Mouse (Mus musculus): ENCODE measurements at regions not wholly inside any gene's neighbourhood (a gene's known extent, or its start where the extent isn't known, plus 50 kb on each side); places are given as distances from the start of the nearest gene placed in this dataset.

GRCm38 (mm10) chr3:149102846-149103245 lies 112.5 kb upstream of the Adgrl2 start:
- Histone ChIP-seq H3K36me3 (ENCODE audit: control insufficient read depth, insufficient read depth, low read length) (no peaks in the 10 kb centered on the region), H3K4me1 (ENCODE audit: control insufficient read depth, insufficient read depth, insufficient read length, low read length) (peaks cover 7% of the 10 kb centered on the region; the same call in 1 of the 2 replicates), H3K27me3 (ENCODE audit: control insufficient read depth, insufficient read depth, low read length) (no peaks in the 10 kb centered on the region), H3K4me3 (ENCODE audit: low read depth, low read length) (no peak overlapping the region), H3K27ac (ENCODE audit: insufficient read depth, low read depth, low read length) (no peak overlapping the region)
- TF ChIP-seq POLR2A (IDR thresholded peaks at IDR 0.05; ENCODE audit: low read depth, low read length) (no peak), CTCF (IDR thresholded peaks at IDR 0.05; ENCODE audit: extremely low read depth, insufficient read length, insufficient replicate concordance, low read depth, low read length) (no peak)
- WGBS: 90% methylated on average over 8 of the region's 8 CpGs

- peaks cover 7% of the 10 kb centered on the region; the same call in 1 of the 2 replicates for H3K4me1 ChIP-seq (ENCODE audit: control insufficient read depth, insufficient read depth, insufficient read length, low read length)
- no peaks in the 10 kb centered on the region for H3K36me3 ChIP-seq (ENCODE audit: control insufficient read depth, insufficient read depth, low read length)
- no peak overlapping the region for H3K27ac ChIP-seq (ENCODE audit: insufficient read depth, low read depth, low read length)
- 86% methylated on average over 10 of the region's 10 CpGs for WGBS
- TF ChIP-seq CTCF (IDR thresholded peaks at IDR 0.05; ENCODE audit: extremely low read depth, insufficient read length, insufficient replicate concordance, low read depth, low read length): no peak
- TF ChIP-seq POLR2A (IDR thresholded peaks at IDR 0.05; ENCODE audit: low read depth, low read length): no peak
- no peak overlapping the region for H3K4me3 ChIP-seq (ENCODE audit: low read depth, low read length)
- no peaks in the 10 kb centered on the region for H3K27me3 ChIP-seq (ENCODE audit: control insufficient read depth, insufficient read depth, low read length)
These were observed 111.4 kb upstream of the Adgrl2 start for GRCm38 (mm10) chr3:149101785-149102184.

- H3K27me3 ChIP-seq (ENCODE audit: control insufficient read depth, insufficient read depth, low read length): no peaks in the 10 kb centered on the region
- H3K36me3 ChIP-seq (ENCODE audit: control insufficient read depth, insufficient read depth, low read length): no peaks in the 10 kb centered on the region
- H3K27ac ChIP-seq (ENCODE audit: insufficient read depth, low read depth, low read length): no peak overlapping the region
- TF ChIP-seq CTCF (IDR thresholded peaks at IDR 0.05; ENCODE audit: extremely low read depth, insufficient read length, insufficient replicate concordance, low read depth, low read length) (no peak), POLR2A (IDR thresholded peaks at IDR 0.05; ENCODE audit: low read depth, low read length) (no peak)
- no peak overlapping the region for H3K4me3 ChIP-seq (ENCODE audit: low read depth, low read length)
- H3K4me1 ChIP-seq (ENCODE audit: control insufficient read depth, insufficient read depth, insufficient read length, low read length): no peaks in the 10 kb centered on the region
- 49% methylated on average over 4 of the region's 4 CpGs for WGBS
These were observed 108.4 kb upstream of the Adgrl2 start for GRCm38 (mm10) chr3:149098764-149099163.

GRCm38 (mm10) chr3:149097026-149097425 lies 106.7 kb upstream of the Adgrl2 start:
- Histone ChIP-seq H3K4me1 (ENCODE audit: control insufficient read depth, insufficient read depth, insufficient read length, low read length) (no peaks in the 10 kb centered on the region), H3K27me3 (ENCODE audit: control insufficient read depth, insufficient read depth, low read length) (no peaks in the 10 kb centered on the region), H3K4me3 (ENCODE audit: low read depth, low read length) (no peak overlapping the region), H3K27ac (ENCODE audit: insufficient read depth, low read depth, low read length) (no peak overlapping the region), H3K36me3 (ENCODE audit: control insufficient read depth, insufficient read depth, low read length) (no peaks in the 10 kb centered on the region)
- TF ChIP-seq CTCF (IDR thresholded peaks at IDR 0.05; ENCODE audit: extremely low read depth, insufficient read length, insufficient replicate concordance, low read depth, low read length): no peak
- no peak for TF ChIP-seq POLR2A (IDR thresholded peaks at IDR 0.05; ENCODE audit: low read depth, low read length)
- 65% methylated on average over 4 of the region's 4 CpGs for WGBS

- 39% methylated on average over 5 of the region's 5 CpGs for WGBS
- TF ChIP-seq POLR2A (IDR thresholded peaks at IDR 0.05; ENCODE audit: low read depth, low read length) (no peak), CTCF (IDR thresholded peaks at IDR 0.05; ENCODE audit: extremely low read depth, insufficient read length, insufficient replicate concordance, low read depth, low read length) (no peak)
- Histone ChIP-seq H3K27ac (ENCODE audit: insufficient read depth, low read depth, low read length) (no peak overlapping the region), H3K4me1 (ENCODE audit: control insufficient read depth, insufficient read depth, insufficient read length, low read length) (peaks cover 10% of the 10 kb centered on the region), H3K27me3 (ENCODE audit: control insufficient read depth, insufficient read depth, low read length) (no peaks in the 10 kb centered on the region), H3K36me3 (ENCODE audit: control insufficient read depth, insufficient read depth, low read length) (no peaks in the 10 kb centered on the region), H3K4me3 (ENCODE audit: low read depth, low read length) (no peak overlapping the region)
These were observed 102.3 kb upstream of the Adgrl2 start for GRCm38 (mm10) chr3:149092649-149093048.

GRCm38 (mm10) chr3:149090103-149090502 lies 99.7 kb upstream of the Adgrl2 start:
- Histone ChIP-seq H3K27me3 (ENCODE audit: control insufficient read depth, insufficient read depth, low read length) (no peaks in the 10 kb centered on the region), H3K36me3 (ENCODE audit: control insufficient read depth, insufficient read depth, low read length) (no peaks in the 10 kb centered on the region), H3K4me3 (ENCODE audit: low read depth, low read length) (no peak overlapping the region), H3K4me1 (ENCODE audit: control insufficient read depth, insufficient read depth, insufficient read length, low read length) (peaks cover 17% of the 10 kb centered on the region), H3K27ac (ENCODE audit: insufficient read depth, low read depth, low read length) (no peak overlapping the region)
- TF ChIP-seq POLR2A (IDR thresholded peaks at IDR 0.05; ENCODE audit: low read depth, low read length): no peak
- no peak for TF ChIP-seq CTCF (IDR thresholded peaks at IDR 0.05; ENCODE audit: extremely low read depth, insufficient read length, insufficient replicate concordance, low read depth, low read length)
- WGBS: 94% methylated on average over 5 of the region's 5 CpGs

GRCm38 (mm10) chr3:149088621-149089128 lies 98.3 kb upstream of the Adgrl2 start:
- H3K27me3 ChIP-seq (ENCODE audit: control insufficient read depth, insufficient read depth, low read length): no peaks in the 10 kb centered on the region
- H3K4me3 ChIP-seq (ENCODE audit: low read depth, low read length): peak overlapping the region; percentile 39
- TF ChIP-seq POLR2A (IDR thresholded peaks at IDR 0.05; ENCODE audit: low read depth, low read length) (no peak), CTCF (IDR thresholded peaks at IDR 0.05; ENCODE audit: extremely low read depth, insufficient read length, insufficient replicate concordance, low read depth, low read length) (no peak)
- peaks cover 17% of the 10 kb centered on the region for H3K4me1 ChIP-seq (ENCODE audit: control insufficient read depth, insufficient read depth, insufficient read length, low read length)
- no peak overlapping the region for H3K27ac ChIP-seq (ENCODE audit: insufficient read depth, low read depth, low read length)
- 12% methylated on average over 16 of the region's 16 CpGs for WGBS
- H3K36me3 ChIP-seq (ENCODE audit: control insufficient read depth, insufficient read depth, low read length): no peaks in the 10 kb centered on the region
